Mouse (Mus musculus) ES-Bruce4 (cell line): ENCODE data around the gene Timm29.

Source experiments
- CTCF ChIP-seq: IDR thresholded peaks from one replicate; pipeline ENCODE4 v1.8.1; 2011; ENCODE audit warnings: low read depth, low read length
- EP300 ChIP-seq: IDR thresholded peaks from 2 replicates; pipeline ENCODE4 v1.6.1; 2011; ENCODE audit warnings: low read depth, low read length; ENCODE audit not compliant: insufficient read depth
- POLR2A ChIP-seq: IDR thresholded peaks from one replicate; pipeline ENCODE4 v1.8.1; 2011; ENCODE audit warnings: low read length; ENCODE audit not compliant: insufficient read depth

GRCm38 (mm10) chr9:21558366-21558765 is 34.2 kb upstream of the Timm29 start:
- TF ChIP-seq POLR2A (no peak), CTCF (no peak), EP300 (no peak)
